Comparison of ENCODE assay signal across 8 mouse cellular contexts in the genomic region with DNA sequence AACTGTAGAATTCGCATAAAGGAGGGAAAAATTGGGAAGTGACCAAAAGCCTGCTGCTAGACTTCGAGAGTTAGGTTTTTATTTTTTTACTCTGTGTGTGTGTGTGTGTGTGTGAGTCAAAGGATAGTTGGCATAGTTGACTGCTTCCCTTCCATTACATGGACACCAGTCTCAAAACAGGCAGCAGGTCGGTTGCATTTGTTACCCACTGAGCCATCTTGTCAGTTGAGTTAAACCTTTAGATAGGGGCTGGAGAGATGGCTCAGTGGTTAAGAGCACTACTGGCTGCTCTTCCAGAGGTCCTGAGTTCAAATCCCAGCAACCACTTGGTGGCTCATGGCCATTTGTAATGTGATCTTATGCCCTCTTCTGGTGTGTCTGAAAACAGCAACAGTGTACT. TPM values are rescaled to one million over a fixed set of nuclear protein-coding genes. Genes with fewer than 3 reads are reported as not detected.
A peak's percentile ranks its signal among the peaks of the same experiment; 100 is the strongest.
DNase-seq lines count a peak whose midpoint lies in the region; ATAC-seq lines count a peak whose summit lies in the region.
"Had no signal": no experiment of that assay in that cellular context is flagged by ENCODE, and none has a peak within 500 bp of the region (broad histone marks: within the 10 kb centered on the region; RNA-seq: fewer than 3 reads in every experiment).

No protein-coding gene starts in this region.

- H3K9me3 ChIP-seq in megakaryocyte, embryonic 14.5 days: no peaks in the 10 kb centered on the region
- no peaks in the 10 kb centered on the region for H3K9me3 ChIP-seq in forebrain, embryonic 10.5 days
- H3K9me3 ChIP-seq in limb, embryonic 13.5 days: no peaks in the 10 kb centered on the region
- H3K9me3 ChIP-seq in stomach, embryonic 16.5 days (replicated peaks; ENCODE audit: control insufficient read depth, low read length): no peaks in the 10 kb centered on the region

- peak overlapping the region; percentile 82 for H3K9ac ChIP-seq in limb, embryonic 13.5 days
- H3K9ac ChIP-seq in stomach, embryonic 16.5 days (ENCODE audit: low read length): peak overlapping the region; percentile 83

- H3K36me3 ChIP-seq in megakaryocyte, embryonic 14.5 days (replicated peaks; ENCODE audit: low read length): peaks cover 7% of the 10 kb centered on the region
- H3K36me3 ChIP-seq in forebrain, embryonic 10.5 days (replicated peaks): peaks cover 38% of the 10 kb centered on the region
- peaks cover 34% of the 10 kb centered on the region for H3K36me3 ChIP-seq in limb, embryonic 13.5 days
- H3K36me3 ChIP-seq in stomach, embryonic 16.5 days (ENCODE audit: control insufficient read depth, insufficient read depth, low read length): peaks cover 7% of the 10 kb centered on the region; the same call in 1 of the 2 replicates

- 88% methylated on average over 3 of the region's 3 CpGs for WGBS in forebrain, embryonic 10.5 days
- 78% methylated on average over 3 of the region's 3 CpGs for WGBS in limb, embryonic 13.5 days
- 61% methylated on average over 3 of the region's 3 CpGs for WGBS in stomach, embryonic 16.5 days

- peaks cover 27% of the 10 kb centered on the region for H3K4me1 ChIP-seq in megakaryocyte, embryonic 14.5 days
- H3K4me1 ChIP-seq in forebrain, embryonic 10.5 days: peaks cover 15% of the 10 kb centered on the region
- peaks cover 13% of the 10 kb centered on the region for H3K4me1 ChIP-seq in limb, embryonic 13.5 days
- peaks cover 10% of the 10 kb centered on the region for H3K4me1 ChIP-seq in stomach, embryonic 16.5 days (ENCODE audit: control insufficient read depth, insufficient read depth, low read length)

- ATAC-seq in megakaryocyte, adult 5-6 weeks (ENCODE audit: poor library complexity, severe bottlenecking): no peak
- ATAC-seq in limb, embryonic 13.5 days (ENCODE audit: low FRiP score, low read depth): no peak
- no peak for ATAC-seq in stomach, embryonic 16.5 days (ENCODE audit: insufficient read depth, low FRiP score)

- no peak for DNase-seq in forebrain, embryonic 10.5 days (ENCODE audit: extremely low spot score, low spot score)
- no peak for DNase-seq in cerebellum, postnatal 4 days (ENCODE audit: low spot score in 2 of 2)
- no peak for DNase-seq in embryo, embryonic 11 days
- DNase-seq: kidney, postnatal 36 days had no signal

- peak overlapping the region; percentile 93 for H3K4me3 ChIP-seq in megakaryocyte, embryonic 14.5 days (replicated peaks)
- peak overlapping the region; percentile 73 for H3K4me3 ChIP-seq in forebrain, embryonic 10.5 days
- peak overlapping the region; percentile 69 for H3K4me3 ChIP-seq in limb, embryonic 13.5 days
- peak overlapping the region; percentile 82 for H3K4me3 ChIP-seq in stomach, embryonic 16.5 days (replicated peaks; ENCODE audit: low read length)

- 0 out of 2 replicates have a peak overlapping the region, but pooled peaks have one; percentile 95 for H3K27ac ChIP-seq in forebrain, embryonic 10.5 days
- no peak overlapping the region for H3K27ac ChIP-seq in limb, embryonic 13.5 days
- 0 out of 2 replicates have a peak overlapping the region, but pooled peaks have one; percentile 97 for H3K27ac ChIP-seq in stomach, embryonic 16.5 days (ENCODE audit: low read length)

- peak overlapping the region; percentile 74 for H3K4me2 ChIP-seq in limb, embryonic 13.5 days (replicated peaks)
- peak overlapping the region; percentile 73 for H3K4me2 ChIP-seq in stomach, embryonic 16.5 days (ENCODE audit: low read depth, low read length)

- H3K27me3 ChIP-seq in megakaryocyte, embryonic 14.5 days (replicated peaks): no peaks in the 10 kb centered on the region
- no peaks in the 10 kb centered on the region for H3K27me3 ChIP-seq in forebrain, embryonic 10.5 days (ENCODE audit: poor library complexity, severe bottlenecking)
- H3K27me3 ChIP-seq in limb, embryonic 13.5 days: no peaks in the 10 kb centered on the region
- no peaks in the 10 kb centered on the region for H3K27me3 ChIP-seq in stomach, embryonic 16.5 days (ENCODE audit: control insufficient read depth, insufficient read depth, low read length)

RNA-seq across cellular contexts. Expression of a gene that starts 1.3 kb away (rescaled TPM):
- polyA plus RNA-seq in megakaryocyte, embryonic 14.5 days (2012; ENCODE audit: insufficient read depth, low replicate concordance): 0.86 TPM in 1 of 2 replicates, not detected in the other
- 10.3 and 12.2 TPM in 2 replicates for total RNA-seq in megakaryocyte, adult 5-6 weeks (2015)
- total RNA-seq in megakaryocyte, adult 5-6 weeks (2017): 7.2 and 7.7 TPM in 2 replicates
- 98.4 and 105 TPM in 2 replicates for polyA plus RNA-seq in forebrain, embryonic 10.5 days (2016; fragmentation: Nextera tagmentation; extraction: Ambion mirVana)
- 76.5 and 77.3 TPM in 2 replicates for polyA plus RNA-seq in limb, embryonic 13.5 days (2015; fragmentation: Nextera tagmentation; extraction: Ambion mirVana)
- polyA plus RNA-seq in stomach, embryonic 16.5 days (2015; fragmentation: Nextera tagmentation; extraction: Ambion mirVana): 44.2 and 45.5 TPM in 2 replicates

RNA-seq across cellular contexts. Expression of a gene that starts 33.2 kb away (rescaled TPM):
- polyA plus RNA-seq in megakaryocyte, embryonic 14.5 days (2012; ENCODE audit: insufficient read depth, low replicate concordance): 0.38 TPM in 1 of 2 replicates, not detected in the other
- 16.1 TPM in 2 replicates for total RNA-seq in megakaryocyte, adult 5-6 weeks (2015)
- 13.1 and 14.2 TPM in 2 replicates for total RNA-seq in megakaryocyte, adult 5-6 weeks (2017)
- polyA plus RNA-seq in forebrain, embryonic 10.5 days (2016; fragmentation: Nextera tagmentation; extraction: Ambion mirVana): 25.2 and 25.3 TPM in 2 replicates
- polyA plus RNA-seq in limb, embryonic 13.5 days (2015; fragmentation: Nextera tagmentation; extraction: Ambion mirVana): 20.1 and 22.4 TPM in 2 replicates
- 16.5 and 17.7 TPM in 2 replicates for polyA plus RNA-seq in stomach, embryonic 16.5 days (2015; fragmentation: Nextera tagmentation; extraction: Ambion mirVana)

RNA-seq across cellular contexts. Expression of a gene that starts 37.5 kb away (rescaled TPM):
- polyA plus RNA-seq in megakaryocyte, embryonic 14.5 days (2012; ENCODE audit: insufficient read depth, low replicate concordance): 0.13 TPM in 1 of 2 replicates, not detected in the other
- total RNA-seq in megakaryocyte, adult 5-6 weeks (2015): 1.4 and 5.4 TPM in 2 replicates
- 2.0 and 3.5 TPM in 2 replicates for total RNA-seq in megakaryocyte, adult 5-6 weeks (2017)
- polyA plus RNA-seq in forebrain, embryonic 10.5 days (2016; fragmentation: Nextera tagmentation; extraction: Ambion mirVana): 37.0 and 38.7 TPM in 2 replicates
- polyA plus RNA-seq in limb, embryonic 13.5 days (2015; fragmentation: Nextera tagmentation; extraction: Ambion mirVana): 20.3 and 23.8 TPM in 2 replicates
- 13.3 and 15.1 TPM in 2 replicates for polyA plus RNA-seq in stomach, embryonic 16.5 days (2015; fragmentation: Nextera tagmentation; extraction: Ambion mirVana)

RNA-seq across cellular contexts. Expression of a gene that starts 42.8 kb away (rescaled TPM):
- 18.0 and 85.5 TPM in 2 replicates for polyA plus RNA-seq in megakaryocyte, embryonic 14.5 days (2012; ENCODE audit: insufficient read depth, low replicate concordance)
- 115 and 124 TPM in 2 replicates for total RNA-seq in megakaryocyte, adult 5-6 weeks (2015)
- total RNA-seq in megakaryocyte, adult 5-6 weeks (2017): 34.7 and 37.8 TPM in 2 replicates
- polyA plus RNA-seq in forebrain, embryonic 10.5 days (2016; fragmentation: Nextera tagmentation; extraction: Ambion mirVana): 348 and 351 TPM in 2 replicates
- 362 and 367 TPM in 2 replicates for polyA plus RNA-seq in limb, embryonic 13.5 days (2015; fragmentation: Nextera tagmentation; extraction: Ambion mirVana)
- 281 and 289 TPM in 2 replicates for polyA plus RNA-seq in stomach, embryonic 16.5 days (2015; fragmentation: Nextera tagmentation; extraction: Ambion mirVana)

RNA-seq across cellular contexts. Expression of a gene that starts 53.8 kb away (rescaled TPM):
- polyA plus RNA-seq in megakaryocyte, embryonic 14.5 days (2012; ENCODE audit: insufficient read depth, low replicate concordance): 5.5 and 7.4 TPM in 2 replicates
- 11.3 and 11.7 TPM in 2 replicates for total RNA-seq in megakaryocyte, adult 5-6 weeks (2015)
- total RNA-seq in megakaryocyte, adult 5-6 weeks (2017): 23.5 and 28.5 TPM in 2 replicates
- 32.7 TPM in 2 replicates for polyA plus RNA-seq in forebrain, embryonic 10.5 days (2016; fragmentation: Nextera tagmentation; extraction: Ambion mirVana)
- 32.2 and 35.8 TPM in 2 replicates for polyA plus RNA-seq in limb, embryonic 13.5 days (2015; fragmentation: Nextera tagmentation; extraction: Ambion mirVana)
- 22.2 and 22.4 TPM in 2 replicates for polyA plus RNA-seq in stomach, embryonic 16.5 days (2015; fragmentation: Nextera tagmentation; extraction: Ambion mirVana)

Comparison
In these comparisons a context has a peak if more than half of its experiments do, and no peak if none do; other contexts are left out.
1. RNA of a gene that starts 1.3 kb away (polyA plus RNA-seq): 98.4 to 105 TPM in forebrain, embryonic 10.5 days, 76.5 to 77.3 TPM in limb, embryonic 13.5 days and 44.2 to 45.5 TPM in stomach, embryonic 16.5 days; 0.86 TPM in megakaryocyte, embryonic 14.5 days; every median in the first group is over 10 times any median in the second.
2. RNA of a gene that starts 33.2 kb away (polyA plus RNA-seq): 25.2 to 25.3 TPM in forebrain, embryonic 10.5 days, 20.1 to 22.4 TPM in limb, embryonic 13.5 days and 16.5 to 17.7 TPM in stomach, embryonic 16.5 days; 0.38 TPM in megakaryocyte, embryonic 14.5 days; every median in the first group is over 10 times any median in the second.
3. RNA of a gene that starts 37.5 kb away (polyA plus RNA-seq): 37.0 to 38.7 TPM in forebrain, embryonic 10.5 days, 20.3 to 23.8 TPM in limb, embryonic 13.5 days and 13.3 to 15.1 TPM in stomach, embryonic 16.5 days; 0.13 TPM in megakaryocyte, embryonic 14.5 days; every median in the first group is over 10 times any median in the second.
4. Peak in every context shown above with its lines, with median percentiles within 50 percentile points of each other: H3K4me3 ChIP-seq.